Mouse (Mus musculus) ovary, postnatal 14 days (tissue): Measurements from ENCODE around the gene Bfsp2.

Experiments used
- DNase-seq: peaks from one replicate; pipeline ENCODE4 v3.0.0; 2022; ENCODE audit warnings: low spot score

Bfsp2 gene

GRCm38 (mm10) chr9:103485606-103486005, 5.4 kb upstream of the Bfsp2 start:
- no peak for DNase-seq

GRCm38 (mm10) chr9:103480603-103481220, 492 bp upstream of the Bfsp2 start:
- peak; percentile 26 for DNase-seq

- no peak for DNase-seq
Observed at GRCm38 (mm10) chr9:103475414-103475813, 4.8 kb downstream of the Bfsp2 start.

- DNase-seq: no peak
Observed at GRCm38 (mm10) chr9:103473915-103474688, 6.1 kb downstream of the Bfsp2 start.

- no peak for DNase-seq
Observed at GRCm38 (mm10) chr9:103471784-103472183, 8.4 kb downstream of the Bfsp2 start.

- DNase-seq: no peak
Observed at GRCm38 (mm10) chr9:103469516-103469915, 10.7 kb downstream of the Bfsp2 start.

GRCm38 (mm10) chr9:103468911-103469310, 11.3 kb downstream of the Bfsp2 start:
- no peak for DNase-seq

- DNase-seq: peak; percentile 18
Observed at GRCm38 (mm10) chr9:103465711-103466220, 14.5 kb downstream of the Bfsp2 start.

GRCm38 (mm10) chr9:103465293-103465692, 14.9 kb downstream of the Bfsp2 start:
- no peak for DNase-seq

- DNase-seq: no peak
Observed at GRCm38 (mm10) chr9:103463833-103464232, 16.4 kb downstream of the Bfsp2 start.

- no peak for DNase-seq
Observed at GRCm38 (mm10) chr9:103459839-103460238, 20.4 kb downstream of the Bfsp2 start.

- no peak for DNase-seq
Observed at GRCm38 (mm10) chr9:103459307-103459706, 20.9 kb downstream of the Bfsp2 start.

GRCm38 (mm10) chr9:103449651-103450050, 30.6 kb downstream of the Bfsp2 start:
- DNase-seq: no peak

GRCm38 (mm10) chr9:103449092-103449491, 31.1 kb downstream of the Bfsp2 start:
- DNase-seq: no peak

GRCm38 (mm10) chr9:103444656-103445055, 35.6 kb downstream of the Bfsp2 start:
- no peak for DNase-seq

- DNase-seq: no peak
Observed at GRCm38 (mm10) chr9:103443824-103444185, 36.4 kb downstream of the Bfsp2 start.

- no peak for DNase-seq
Observed at GRCm38 (mm10) chr9:103443121-103443823, 36.9 kb downstream of the Bfsp2 start.

- no peak for DNase-seq
Observed at GRCm38 (mm10) chr9:103440597-103440996, 39.6 kb downstream of the Bfsp2 start.

GRCm38 (mm10) chr9:103437104-103437503, 43.1 kb downstream of the Bfsp2 start:
- no peak for DNase-seq

- DNase-seq: no peak
Observed at GRCm38 (mm10) chr9:103434116-103434515, 46.1 kb downstream of the Bfsp2 start.

- peak; percentile 18 for DNase-seq
Observed at GRCm38 (mm10) chr9:103432122-103432778, 48.0 kb downstream of the Bfsp2 start.

- no peak for DNase-seq
Observed at GRCm38 (mm10) chr9:103431718-103432117, 48.5 kb downstream of the Bfsp2 start.
